Mouse (Mus musculus) MEL (cell line): Measurements from ENCODE around the gene B230217C12Rik.

Experiments used
- CTCF ChIP-seq, 3 experiments: IDR thresholded peaks in 2 of 3; conservative IDR thresholded peaks in 1 of 3; 2 replicates each; pipeline ENCODE4 v1.5.1; 2011 to 2012; ENCODE audit warnings: low read length in 3 of 3, low read depth in 2 of 3, mild to moderate bottlenecking in 2 of 3, improper control_type of control experiment in 1 of 3, inconsistent platforms in 1 of 3, mixed read lengths in 1 of 3, moderate library complexity in 1 of 3; ENCODE audit not compliant: control insufficient read depth in 1 of 3, insufficient read depth in 1 of 3, poor library complexity in 1 of 3, severe bottlenecking in 1 of 3
- POLR2A ChIP-seq, 2 experiments: IDR thresholded peaks; 2 replicates each; pipeline ENCODE4 v1.6.1; 2011 to 2012; ENCODE audit warnings: low read length in 2 of 2, mild to moderate bottlenecking in 2 of 2, control low read depth in 1 of 2, improper control_type of control experiment in 1 of 2, low read depth in 1 of 2, moderate library complexity in 1 of 2; ENCODE audit not compliant: control insufficient read depth in 1 of 2, insufficient read depth in 1 of 2, poor library complexity in 1 of 2
- USF2 ChIP-seq, 2 experiments: IDR thresholded peaks; 2 replicates each; pipeline ENCODE4 v1.6.1; 2011 to 2012; ENCODE audit warnings: improper control_type of control experiment in 2 of 2, low read length in 2 of 2, borderline replicate concordance in 1 of 2, inconsistent platforms in 1 of 2, low read depth in 1 of 2, mild to moderate bottlenecking in 1 of 2; ENCODE audit not compliant: insufficient read depth in 1 of 2
- ZNF384 ChIP-seq: IDR thresholded peaks from 2 replicates; pipeline ENCODE4 v1.6.1; 2012; ENCODE audit warnings: low read depth, mild to moderate bottlenecking, inconsistent platforms, low read length, improper control_type of control experiment

DNA sequence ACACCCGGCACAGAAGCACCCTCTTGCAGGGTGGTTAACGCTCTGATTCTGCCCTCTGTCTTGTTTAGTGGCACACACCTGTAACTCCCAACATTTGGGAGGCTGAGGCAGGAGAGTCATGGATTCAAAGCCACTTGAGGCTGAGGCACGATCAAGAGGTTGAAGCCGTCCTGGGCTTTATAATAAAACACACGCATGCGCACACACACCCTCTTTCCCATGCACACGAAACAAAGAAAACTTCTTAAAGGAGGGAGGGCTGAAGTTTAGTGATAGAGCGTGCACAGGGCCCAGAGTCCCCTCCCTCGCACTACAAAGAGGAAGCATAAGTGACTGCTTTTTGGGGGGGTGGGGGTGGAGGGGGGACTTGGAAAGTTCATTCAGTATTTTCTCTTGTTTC lies 14.6 kb upstream of the B230217C12Rik start:
- TF ChIP-seq USF2 (IDR thresholded peaks at IDR 0.05; ENCODE audit: borderline replicate concordance in 1 of 2, insufficient read depth in 1 of 2, low read depth in 1 of 2, low read length in 2 of 2) (no peak), CTCF (IDR thresholded peaks at IDR 0.05 in 2 of 3, conservative IDR thresholded peaks at IDR 0.05 in 1 of 3; ENCODE audit: control insufficient read depth in 1 of 3, insufficient read depth in 1 of 3, low read depth in 2 of 3, low read length in 3 of 3, poor library complexity in 1 of 3, severe bottlenecking in 1 of 3) (no peak), ZNF384 (no peak), POLR2A (IDR thresholded peaks at IDR 0.05; ENCODE audit: control insufficient read depth in 1 of 2, insufficient read depth in 1 of 2, low read depth in 1 of 2, low read length in 2 of 2, poor library complexity in 1 of 2) (no peak)
